Mouse (Mus musculus) adrenal gland, postnatal 25 days (tissue): ENCODE results near the gene B9d1. TPM values are rescaled to one million over a fixed set of nuclear protein-coding genes. Genes with fewer than 3 reads are reported as not detected.

ENCODE experiments used
- DNase-seq: peaks from one replicate; pipeline ENCODE4 v3.0.0; 2021; ENCODE audit warnings: mixed read lengths
- total RNA-seq: library from RNA; stranded (reverse); gene quantifications from 2 replicates; pipeline ENCODE4 v1.2.3, GENCODE M21; 2021

The B9d1 gene
- total RNA-seq, 1 experiment from 2014 or later = 19.9 TPM

- no peak for DNase-seq
These were observed 36.2 kb downstream of the B9d1 start for GRCm38 (mm10) chr11:61541106-61541505.

- no peak for DNase-seq
These were observed 40.6 kb downstream of the B9d1 start for GRCm38 (mm10) chr11:61545586-61545985.

DNA sequence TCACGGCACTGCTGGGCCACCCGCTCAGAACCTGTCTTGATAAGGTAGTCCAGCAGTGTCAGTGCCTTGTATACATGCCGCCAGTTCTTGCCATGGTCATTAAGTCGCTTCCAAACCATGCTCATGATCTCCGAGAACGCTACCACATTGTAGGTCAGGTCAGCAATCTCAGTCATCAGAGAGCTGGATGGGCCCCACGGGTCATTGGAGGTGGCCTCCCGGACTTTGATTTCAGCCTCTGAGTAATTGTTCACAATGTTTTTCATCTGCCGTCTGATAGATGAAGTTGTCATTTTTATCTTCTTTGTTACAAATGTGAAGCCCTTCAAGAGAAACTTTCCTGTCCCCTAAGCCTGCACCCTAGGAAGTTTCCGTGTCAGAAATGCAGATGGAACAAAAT is 41.5 kb downstream of the B9d1 start:
- DNase-seq = no peak

DNA sequence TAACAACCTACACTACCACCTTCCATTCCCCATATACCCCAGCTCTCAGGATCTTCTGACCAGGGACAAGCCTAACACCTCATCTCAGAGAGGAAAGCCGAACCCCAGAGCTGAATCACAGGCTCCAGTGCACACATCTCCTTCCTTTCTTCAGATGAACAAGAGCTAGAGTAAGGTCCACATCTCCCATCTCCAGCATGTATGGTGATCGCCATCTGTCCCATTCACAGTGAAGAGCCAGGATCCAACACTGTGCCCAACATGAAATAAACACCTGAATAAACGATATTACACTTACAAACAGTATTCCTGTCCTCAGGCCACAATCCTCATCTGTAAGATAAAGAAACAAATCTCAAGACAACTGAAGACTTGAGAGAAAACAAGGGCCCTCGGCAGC is 42.8 kb downstream of the B9d1 start:
- no peak for DNase-seq

GRCm38 (mm10) chr11:61550631-61551030 is 45.7 kb downstream of the B9d1 start:
- DNase-seq = no peak

GRCm38 (mm10) chr11:61553015-61553754 is 48.2 kb downstream of the B9d1 start:
- no peak for DNase-seq

DNA sequence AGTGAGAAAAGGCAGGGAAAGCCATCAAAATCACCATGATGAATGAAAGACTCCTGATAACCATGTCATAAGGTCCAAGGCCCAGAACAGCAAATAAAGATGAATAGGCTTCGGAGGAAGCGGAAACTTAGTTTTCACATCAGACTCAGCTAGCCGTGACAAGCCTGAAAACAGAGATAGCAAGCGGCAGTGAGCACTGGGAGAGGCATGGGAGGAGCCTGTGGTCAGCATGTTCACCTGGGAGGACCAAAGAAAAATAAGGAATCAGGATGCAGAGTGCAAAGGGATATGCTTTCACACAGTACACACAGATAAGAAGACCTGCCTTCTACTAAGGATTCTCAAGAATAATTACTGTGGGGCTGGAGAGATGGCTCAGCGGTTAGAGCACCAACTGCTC is 54.6 kb downstream of the B9d1 start:
- DNase-seq = no peak

- DNase-seq = no peak
These were observed 57.5 kb downstream of the B9d1 start for GRCm38 (mm10) chr11:61562421-61562820.

Other genes with a start within 250 kb of the B9d1 start
- gene Aldh3a2, start 237.7 kb upstream of the B9d1 start, total RNA-seq = 54.9 and 69.0 TPM in 2 replicates
- gene Slc47a2, start 162.3 kb upstream of the B9d1 start, total RNA-seq = not detected in 2 replicates
- 1.8 and 2.1 TPM in 2 replicates for gene Slc47a1, start 126.8 kb upstream of the B9d1 start, total RNA-seq
- 1.2 and 2.4 TPM in 2 replicates for gene Rnf112, start 51.0 kb upstream of the B9d1 start, total RNA-seq
- gene Mfap4, start 19.7 kb upstream of the B9d1 start, total RNA-seq = 3.5 and 4.2 TPM in 2 replicates
- 21.6 and 23.9 TPM in 2 replicates for gene Mapk7, start 10.7 kb upstream of the B9d1 start, total RNA-seq
- gene Epn2, start 74.5 kb downstream of the B9d1 start, total RNA-seq = 26.0 and 30.5 TPM in 2 replicates
- gene Grap, start 148.1 kb downstream of the B9d1 start, total RNA-seq = 9.4 and 10.9 TPM in 2 replicates
- 1.6 and 2.7 TPM in 2 replicates for gene Fam83g, start 178.9 kb downstream of the B9d1 start, total RNA-seq
- gene Slc5a10, start 215.7 kb downstream of the B9d1 start, total RNA-seq = not detected in 2 replicates